Mouse (Mus musculus): ENCODE measurements around the gene Epsti1. TPM values are rescaled to one million over a fixed set of nuclear protein-coding genes. Genes with fewer than 3 reads are reported as not detected.

Epsti1 gene
- total and polyA plus RNA-seq, 3 experiments = not detected

DNA sequence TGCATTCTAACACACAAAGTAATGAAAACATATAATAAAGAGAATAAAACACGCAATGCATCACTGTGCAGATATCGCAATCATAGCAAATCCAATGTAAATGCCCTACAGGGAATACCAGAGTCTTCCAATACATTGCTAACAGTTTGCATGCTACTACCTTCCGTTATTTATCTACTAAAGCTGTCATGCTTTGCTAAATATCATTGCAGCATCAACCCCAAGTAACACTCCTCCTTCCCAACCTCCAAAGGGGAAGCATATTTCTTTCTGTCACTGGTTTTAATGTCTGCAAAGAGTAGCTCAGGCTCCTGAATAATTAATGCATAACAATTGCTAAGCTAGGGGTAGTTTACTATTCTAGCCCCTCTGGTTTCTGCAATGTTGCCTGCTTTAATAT, 144.2 kb downstream of the Epsti1 start:
- no peak overlapping the region for H3K4me3 ChIP-seq (ENCODE audit: control insufficient read depth in 1 of 2, insufficient read depth in 1 of 2, low read depth in 2 of 2, low read length in 2 of 2)
- H3K27me3 ChIP-seq (ENCODE audit: control insufficient read depth in 1 of 2, insufficient read depth in 2 of 2, low read length in 2 of 2) = no peaks in the 10 kb centered on the region
- no peak overlapping the region for H3K9ac ChIP-seq (ENCODE audit: control insufficient read depth, low read depth, low read length, poor library complexity, severe bottlenecking)
- no peaks in the 10 kb centered on the region for H3K4me1 ChIP-seq (ENCODE audit: control insufficient read depth in 1 of 2, insufficient read depth in 2 of 2, low read length in 2 of 2)
- H3K36me3 ChIP-seq (ENCODE audit: control insufficient read depth in 1 of 2, insufficient read depth in 2 of 2, low read length in 2 of 2) = no peaks in the 10 kb centered on the region
- H3K79me2 ChIP-seq (ENCODE audit: control insufficient read depth, insufficient read depth, low read length, poor library complexity) = no peaks in the 10 kb centered on the region
- H3K27ac ChIP-seq (ENCODE audit: control insufficient read depth, low read depth, low read length) = no peak overlapping the region
- DNase-seq (ENCODE audit: low read depth, low spot score) = no peak
- H3K9me3 ChIP-seq (replicated peaks; ENCODE audit: insufficient read depth, low read length) = no peaks in the 10 kb centered on the region
- TF ChIP-seq POLR2AphosphoS2 (IDR thresholded peaks at IDR 0.05; ENCODE audit: low read length) (no peak), NRF1 (IDR thresholded peaks at IDR 0.05; ENCODE audit: insufficient read depth, low read depth, low read length, poor library complexity, severe bottlenecking) (no peak), ETS1 (IDR thresholded peaks at IDR 0.05; ENCODE audit: low read depth, low read length) (no peak), GATA1 (IDR thresholded peaks at IDR 0.05; ENCODE audit: low read depth, low read length) (no peak), USF2 (IDR thresholded peaks at IDR 0.05; ENCODE audit: borderline replicate concordance in 1 of 2, insufficient read depth in 1 of 2, low read depth in 1 of 2, low read length in 2 of 2) (no peak), CHD2 (IDR thresholded peaks at IDR 0.05; ENCODE audit: low read length) (no peak), KAT2A (conservative IDR thresholded peaks at IDR 0.05; ENCODE audit: low read depth, low read length) (no peak), MYB (IDR thresholded peaks at IDR 0.05; ENCODE audit: low read depth, low read length) (no peak), ZKSCAN1 (IDR thresholded peaks at IDR 0.05; ENCODE audit: low read depth, low read length) (no peak), MAZ (IDR thresholded peaks at IDR 0.05; ENCODE audit: low read depth, low read length) (no peak), JUND (IDR thresholded peaks at IDR 0.05; ENCODE audit: low read depth, low read length) (no peak), POLR2AphosphoS5 (IDR thresholded peaks at IDR 0.05; ENCODE audit: borderline replicate concordance, low read depth, low read length) (no peak), POLR2A (IDR thresholded peaks at IDR 0.05; ENCODE audit: control insufficient read depth in 1 of 2, insufficient read depth in 1 of 2, low read depth in 1 of 2, low read length in 2 of 2, poor library complexity in 1 of 2) (no peak), NELFE (IDR thresholded peaks at IDR 0.05; ENCODE audit: low read depth, low read length) (no peak), ZNF384 (IDR thresholded peaks at IDR 0.05; ENCODE audit: low read depth, low read length) (no peak), TAL1 (IDR thresholded peaks at IDR 0.05; ENCODE audit: low read length) (no peak), MAFK (IDR thresholded peaks at IDR 0.05; ENCODE audit: borderline replicate concordance, low read depth, low read length) (no peak), CTCF (IDR thresholded peaks at IDR 0.05 in 2 of 3, conservative IDR thresholded peaks at IDR 0.05 in 1 of 3; ENCODE audit: control insufficient read depth in 1 of 3, insufficient read depth in 1 of 3, low read depth in 2 of 3, low read length in 3 of 3, poor library complexity in 1 of 3, severe bottlenecking in 1 of 3) (no peak)

DNA sequence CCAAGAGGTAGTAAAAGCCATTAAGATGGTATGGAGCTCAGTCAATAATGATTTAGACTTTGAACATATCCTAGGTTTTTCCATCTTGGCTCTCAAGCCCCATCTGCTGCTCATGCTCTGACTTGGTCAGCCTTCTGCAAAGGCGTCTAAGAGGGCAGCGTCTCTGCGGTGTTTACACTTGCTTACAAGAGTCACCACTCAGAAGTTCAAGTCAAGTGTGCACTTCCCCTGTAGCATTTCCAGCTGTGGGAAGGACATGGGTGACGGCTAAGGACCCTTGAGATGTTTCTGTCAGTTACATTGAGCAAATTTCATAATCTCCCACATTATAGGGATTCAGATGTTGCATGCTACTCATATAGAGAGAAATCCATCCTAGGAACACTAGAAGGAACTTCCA, 144.6 kb downstream of the Epsti1 start:
- Histone ChIP-seq H3K9me3 (replicated peaks; ENCODE audit: insufficient read depth, low read length) (no peaks in the 10 kb centered on the region), H3K79me2 (ENCODE audit: control insufficient read depth, insufficient read depth, low read length, poor library complexity) (no peaks in the 10 kb centered on the region), H3K4me1 (ENCODE audit: control insufficient read depth in 1 of 2, insufficient read depth in 2 of 2, low read length in 2 of 2) (no peaks in the 10 kb centered on the region), H3K27me3 (ENCODE audit: control insufficient read depth in 1 of 2, insufficient read depth in 2 of 2, low read length in 2 of 2) (no peaks in the 10 kb centered on the region), H3K27ac (ENCODE audit: control insufficient read depth, low read depth, low read length) (no peak overlapping the region), H3K4me3 (ENCODE audit: control insufficient read depth in 1 of 2, insufficient read depth in 1 of 2, low read depth in 2 of 2, low read length in 2 of 2) (no peak overlapping the region), H3K9ac (ENCODE audit: control insufficient read depth, low read depth, low read length, poor library complexity, severe bottlenecking) (no peak overlapping the region), H3K36me3 (ENCODE audit: control insufficient read depth in 1 of 2, insufficient read depth in 2 of 2, low read length in 2 of 2) (no peaks in the 10 kb centered on the region)
- TF ChIP-seq HCFC1 (IDR thresholded peaks at IDR 0.05; ENCODE audit: low read depth, low read length) (no peak), MEF2A (IDR thresholded peaks at IDR 0.05; ENCODE audit: extremely low read depth, insufficient replicate concordance, low read depth, low read length, poor library complexity, severe bottlenecking) (no peak), GATA1 (IDR thresholded peaks at IDR 0.05; ENCODE audit: low read depth, low read length) (no peak), RAD21 (IDR thresholded peaks at IDR 0.05; ENCODE audit: low read depth, low read length) (no peak), ELF1 (IDR thresholded peaks at IDR 0.05; ENCODE audit: low read depth, low read length) (no peak), MXI1 (IDR thresholded peaks at IDR 0.05; ENCODE audit: low read depth, low read length) (no peak), TBP (IDR thresholded peaks at IDR 0.05; ENCODE audit: low read depth, low read length) (no peak), ZC3H11A (IDR thresholded peaks at IDR 0.05; ENCODE audit: low read depth, low read length) (no peak), USF1 (IDR thresholded peaks at IDR 0.05; ENCODE audit: low read depth, low read length) (no peak), EP300 (IDR thresholded peaks at IDR 0.05; ENCODE audit: low read depth in 1 of 2, low read length in 2 of 2) (no peak), GABPA (IDR thresholded peaks at IDR 0.05; ENCODE audit: low read depth, low read length) (no peak), POLR2AphosphoS5 (IDR thresholded peaks at IDR 0.05; ENCODE audit: borderline replicate concordance, low read depth, low read length) (no peak), TAL1 (IDR thresholded peaks at IDR 0.05; ENCODE audit: low read length) (no peak), KAT2A (conservative IDR thresholded peaks at IDR 0.05; ENCODE audit: low read depth, low read length) (no peak), MAZ (IDR thresholded peaks at IDR 0.05; ENCODE audit: low read depth, low read length) (no peak), ETS1 (IDR thresholded peaks at IDR 0.05; ENCODE audit: low read depth, low read length) (no peak), MAFK (IDR thresholded peaks at IDR 0.05; ENCODE audit: borderline replicate concordance, low read depth, low read length) (no peak), CTCF (IDR thresholded peaks at IDR 0.05 in 2 of 3, conservative IDR thresholded peaks at IDR 0.05 in 1 of 3; ENCODE audit: control insufficient read depth in 1 of 3, insufficient read depth in 1 of 3, low read depth in 2 of 3, low read length in 3 of 3, poor library complexity in 1 of 3, severe bottlenecking in 1 of 3) (no peak), MAX (IDR thresholded peaks at IDR 0.05; ENCODE audit: low read length) (no peak)
- no peak for DNase-seq (ENCODE audit: low read depth, low spot score)
